Mouse (Mus musculus) E14TG2a.4 (cell line): ENCODE results near the gene Gm49354.

Experiments used
- CTCF ChIP-seq: conservative IDR thresholded peaks from 2 replicates; pipeline ENCODE4 v1.5.1; 2014; ENCODE audit warnings: low read length
- NANOG ChIP-seq: IDR thresholded peaks from 2 replicates; pipeline ENCODE4 v1.6.1; 2014; ENCODE audit warnings: borderline replicate concordance, low read length, mixed read lengths
- POU5F1 ChIP-seq: IDR thresholded peaks from 2 replicates; pipeline ENCODE4 v1.6.1; 2014; ENCODE audit warnings: low read length, borderline replicate concordance

DNA sequence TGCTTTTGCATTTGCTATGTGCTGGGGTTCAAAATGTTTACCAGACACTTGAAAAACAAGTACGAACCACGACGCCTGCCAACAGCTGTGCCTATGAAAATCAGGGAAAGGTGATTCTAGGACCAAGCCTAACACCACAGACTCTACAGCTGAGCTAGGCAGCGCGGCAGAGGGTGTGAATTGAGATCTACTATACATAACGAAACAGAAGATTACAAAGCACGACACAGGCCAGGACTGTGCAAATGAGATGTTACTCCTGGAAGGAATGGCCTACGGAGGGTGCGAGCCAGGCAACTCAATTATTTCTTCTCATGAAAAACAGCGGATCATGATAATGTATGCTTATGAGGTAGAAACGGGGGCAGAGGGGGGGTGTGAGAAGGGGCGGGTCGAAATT, 13.5 kb downstream of the Gm49354 start:
- TF ChIP-seq CTCF (no peak), NANOG (no peak), POU5F1 (no peak)
